Mouse (Mus musculus) megakaryocyte, embryonic 14.5 days (primary cell): ENCODE data around the gene Snx18. TPM values are rescaled to one million over a fixed set of nuclear protein-coding genes. Genes with fewer than 3 reads are reported as not detected.
A peak's percentile ranks its signal among the peaks of the same experiment; 100 is the strongest.

Experiments used
- H3K27me3 ChIP-seq: replicated peaks from 2 replicates; pipeline ENCODE3; 2012; ENCODE audit warnings: inconsistent platforms
- H3K36me3 ChIP-seq: replicated peaks from 2 replicates; pipeline ENCODE3; 2012; ENCODE audit warnings: low read length, inconsistent platforms, mixed read lengths
- H3K4me1 ChIP-seq: 2 replicates; pipeline ENCODE4 v1.6.1; 2012; ENCODE audit warnings: inconsistent platforms
- H3K4me3 ChIP-seq: replicated peaks from 2 replicates; pipeline ENCODE3; 2012; ENCODE audit warnings: moderate library complexity, mild to moderate bottlenecking, inconsistent platforms
- H3K9me3 ChIP-seq: 2 replicates; pipeline ENCODE4 v1.6.1; 2012; ENCODE audit warnings: inconsistent platforms
- FLI1 ChIP-seq: IDR thresholded peaks from 2 replicates; pipeline ENCODE4 v1.6.1; 2012; ENCODE audit warnings: low read length, inconsistent platforms, mixed read lengths
- GATA1 ChIP-seq: IDR thresholded peaks from 3 replicates; pipeline ENCODE4 v1.6.1; 2012; ENCODE audit warnings: mixed read lengths, low read length, inconsistent platforms, borderline replicate concordance
- polyA plus RNA-seq: library from polyadenylated mRNA; stranded (reverse); fragments of >175 nt; gene quantifications from 2 replicates; pipeline ENCODE4 v1.2.3, GENCODE M21; 2012; ENCODE audit warnings: low replicate concordance; ENCODE audit not compliant: insufficient read depth

Snx18 gene
- polyA plus RNA-seq, 1 experiment, result 4.9 TPM

GRCm38 (mm10) chr13:113609429-113609828, 8.9 kb downstream of the Snx18 start:
- peaks cover 21% of the 10 kb centered on the region for H3K4me1 ChIP-seq
- H3K27me3 ChIP-seq, result no peaks in the 10 kb centered on the region
- H3K36me3 ChIP-seq, result peaks cover 95% of the 10 kb centered on the region
- TF ChIP-seq GATA1 (no peak), FLI1 (no peak)
- peaks cover 57% of the 10 kb centered on the region for H3K9me3 ChIP-seq
- peak overlapping the region; percentile 14 for H3K4me3 ChIP-seq

- H3K27me3 ChIP-seq, result no peaks in the 10 kb centered on the region
- H3K9me3 ChIP-seq, result peaks cover 58% of the 10 kb centered on the region
- H3K4me1 ChIP-seq, result peaks cover 21% of the 10 kb centered on the region
- H3K36me3 ChIP-seq, result peaks cover 96% of the 10 kb centered on the region
- TF ChIP-seq FLI1 (no peak), GATA1 (no peak)
- no peak overlapping the region for H3K4me3 ChIP-seq
Measured at GRCm38 (mm10) chr13:113607821-113608220, 10.5 kb downstream of the Snx18 start.

GRCm38 (mm10) chr13:113607371-113607770, 11.0 kb downstream of the Snx18 start:
- TF ChIP-seq FLI1 (no peak), GATA1 (no peak)

GRCm38 (mm10) chr13:113606741-113607358, 11.5 kb downstream of the Snx18 start:
- H3K4me1 ChIP-seq, result peaks cover 21% of the 10 kb centered on the region
- no peaks in the 10 kb centered on the region for H3K27me3 ChIP-seq
- peaks cover 96% of the 10 kb centered on the region for H3K36me3 ChIP-seq
- TF ChIP-seq FLI1, result no peak
- no peak for TF ChIP-seq GATA1
- peak overlapping the region; percentile 59 for H3K4me3 ChIP-seq
- H3K9me3 ChIP-seq, result peaks cover 59% of the 10 kb centered on the region

More at GRCm38 (mm10) chr13:113607371-113607770, 11.0 kb downstream of the Snx18 start:
- H3K4me1 ChIP-seq, result peaks cover 21% of the 10 kb centered on the region
- no peak overlapping the region for H3K4me3 ChIP-seq
- peaks cover 96% of the 10 kb centered on the region for H3K36me3 ChIP-seq
- H3K9me3 ChIP-seq, result peaks cover 58% of the 10 kb centered on the region
- no peaks in the 10 kb centered on the region for H3K27me3 ChIP-seq

GRCm38 (mm10) chr13:113606131-113606530, 12.2 kb downstream of the Snx18 start:
- H3K4me1 ChIP-seq, result peaks cover 23% of the 10 kb centered on the region
- no peak overlapping the region for H3K4me3 ChIP-seq
- TF ChIP-seq FLI1 (no peak), GATA1 (no peak)
- peaks cover 66% of the 10 kb centered on the region for H3K9me3 ChIP-seq
- H3K27me3 ChIP-seq, result no peaks in the 10 kb centered on the region
- H3K36me3 ChIP-seq, result peaks cover 96% of the 10 kb centered on the region

- Histone ChIP-seq H3K4me1 (peaks cover 28% of the 10 kb centered on the region), H3K9me3 (peaks cover 70% of the 10 kb centered on the region), H3K27me3 (no peaks in the 10 kb centered on the region), H3K36me3 (peaks cover 95% of the 10 kb centered on the region), H3K4me3 (no peak overlapping the region)
- no peak for TF ChIP-seq GATA1
- no peak for TF ChIP-seq FLI1
Measured at GRCm38 (mm10) chr13:113605693-113606092, 12.7 kb downstream of the Snx18 start.

- no peaks in the 10 kb centered on the region for H3K27me3 ChIP-seq
- TF ChIP-seq FLI1 (no peak), GATA1 (no peak)
- H3K4me1 ChIP-seq, result peaks cover 26% of the 10 kb centered on the region
Measured at GRCm38 (mm10) chr13:113604321-113604720, 14.0 kb downstream of the Snx18 start.

GRCm38 (mm10) chr13:113602882-113603342, 15.5 kb downstream of the Snx18 start:
- H3K9me3 ChIP-seq, result peaks cover 87% of the 10 kb centered on the region
- no peak for TF ChIP-seq FLI1
- TF ChIP-seq GATA1, result no peak
- H3K4me3 ChIP-seq, result no peak overlapping the region
- peaks cover 26% of the 10 kb centered on the region for H3K4me1 ChIP-seq
- H3K36me3 ChIP-seq, result peaks cover 93% of the 10 kb centered on the region
- no peaks in the 10 kb centered on the region for H3K27me3 ChIP-seq

More at GRCm38 (mm10) chr13:113604321-113604720, 14.0 kb downstream of the Snx18 start:
- Histone ChIP-seq H3K36me3 (peaks cover 95% of the 10 kb centered on the region), H3K4me3 (no peak overlapping the region), H3K9me3 (peaks cover 83% of the 10 kb centered on the region)

GRCm38 (mm10) chr13:113601831-113602604, 16.3 kb downstream of the Snx18 start:
- no peak for TF ChIP-seq GATA1
- TF ChIP-seq FLI1, result no peak
- Histone ChIP-seq H3K27me3 (no peaks in the 10 kb centered on the region), H3K4me1 (peaks cover 28% of the 10 kb centered on the region), H3K4me3 (no peak overlapping the region), H3K9me3 (peaks cover 89% of the 10 kb centered on the region), H3K36me3 (peaks cover 94% of the 10 kb centered on the region)
